Mouse (Mus musculus) cerebellum, adult 18-20 months (tissue): ENCODE results near the gene Pole4.
"Not testable (repeated sequence)": the region's sequence is repeated elsewhere in the genome, so short reads cannot be mapped to it uniquely, and the experiment has no call there.

ENCODE experiments used
- DNase-seq, 2 experiments: peaks; one replicate each; pipeline ENCODE4 v3.0.0; 2021

Gene Pole4

DNA sequence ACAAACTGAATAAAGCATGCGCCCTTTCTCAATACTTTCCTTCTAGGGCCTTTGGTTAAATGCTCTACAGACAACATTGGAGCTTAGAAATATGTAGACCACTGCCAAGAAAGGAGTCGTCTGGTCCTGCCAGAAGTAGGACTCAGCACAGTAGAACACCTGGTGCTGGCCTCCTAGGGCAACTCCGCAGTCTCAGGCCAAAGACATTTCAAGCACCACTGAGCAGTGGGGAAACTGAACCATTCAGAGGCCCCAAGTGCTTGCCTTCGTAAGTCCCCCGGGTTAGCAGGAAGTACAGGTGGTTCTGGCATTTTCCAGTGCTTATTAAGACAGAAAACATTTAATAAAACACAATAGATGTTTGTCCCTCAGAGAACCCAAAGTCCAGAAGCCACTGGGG, 9.7 kb upstream of the Pole4 start:
- no peak for DNase-seq

DNA sequence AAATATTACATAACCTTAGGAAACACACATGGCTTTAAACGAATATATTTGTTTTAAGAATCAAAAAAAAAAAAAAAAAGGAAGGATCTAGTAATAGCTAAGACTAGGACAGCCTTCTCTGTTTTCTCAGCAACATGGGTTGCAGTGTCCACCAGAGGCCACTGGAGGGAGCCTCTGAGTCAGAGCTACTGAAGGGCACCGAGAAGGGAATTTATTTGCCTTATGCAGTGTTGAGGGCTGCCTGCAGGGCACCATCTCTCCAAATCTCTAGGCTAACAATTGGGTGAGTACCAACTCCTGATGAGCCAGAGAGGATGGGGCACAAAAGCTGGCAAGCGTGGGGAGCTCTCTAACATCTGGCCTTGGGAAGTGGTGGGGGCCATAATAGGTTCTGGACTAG, 9.1 kb upstream of the Pole4 start:
- peak; percentile 62 to 69 for DNase-seq

GRCm38 (mm10) chr6:82707742-82708141, 2.6 kb upstream of the Pole4 start:
- no peak for DNase-seq

DNA sequence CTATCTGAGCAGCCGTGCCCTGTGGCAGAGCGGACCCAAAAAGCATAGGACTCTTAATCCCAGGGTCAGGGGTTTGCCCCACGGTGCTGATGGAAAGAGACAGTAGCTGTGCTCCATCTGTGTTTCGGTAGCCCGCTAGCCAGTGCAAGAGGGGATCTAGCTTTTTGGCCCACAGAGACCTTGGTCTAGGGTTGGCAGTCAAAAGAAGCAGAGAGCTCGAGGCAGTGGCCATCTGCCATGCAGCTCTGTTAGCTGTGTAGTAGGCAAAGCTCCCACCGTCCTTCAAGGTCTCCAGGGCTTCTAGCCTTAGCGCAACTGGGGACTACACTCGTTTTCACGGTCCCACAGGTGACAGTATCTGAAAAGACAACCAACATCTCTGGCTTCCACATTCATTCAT, 2.1 kb upstream of the Pole4 start:
- DNase-seq, result no peak

- DNase-seq, result no peak
These were observed 1.5 kb downstream of the Pole4 start for GRCm38 (mm10) chr6:82703710-82704109.

GRCm38 (mm10) chr6:82702593-82703017, 2.6 kb downstream of the Pole4 start:
- DNase-seq, result peak; percentile 81 to 88

GRCm38 (mm10) chr6:82701296-82701695, 3.9 kb downstream of the Pole4 start:
- no peak for DNase-seq

GRCm38 (mm10) chr6:82699831-82700230, 5.3 kb downstream of the Pole4 start:
- no peak for DNase-seq

- DNase-seq, result no peak
These were observed 8.4 kb downstream of the Pole4 start for GRCm38 (mm10) chr6:82696736-82697135.

DNA sequence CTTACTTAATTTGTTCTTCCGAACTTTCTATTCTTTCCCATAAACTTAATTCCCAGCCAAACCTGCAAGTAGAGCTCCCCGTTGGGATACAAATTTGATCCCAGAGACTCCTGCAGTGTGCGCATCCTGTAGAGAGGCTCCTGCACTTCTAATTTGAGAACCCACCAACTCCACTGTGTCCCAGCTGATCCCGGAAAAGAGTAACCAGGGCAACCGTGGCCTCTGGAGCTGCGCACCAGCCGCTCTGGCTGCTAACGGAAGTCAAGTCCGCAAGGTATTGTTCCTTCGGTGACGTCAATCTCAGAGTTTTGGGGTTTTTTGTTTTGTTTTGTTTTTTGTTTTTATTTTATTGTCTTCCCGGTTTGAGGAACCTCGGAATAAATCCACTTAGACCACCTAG, 10.5 kb downstream of the Pole4 start:
- DNase-seq, result no peak

- no peak for DNase-seq
These were observed 15.7 kb downstream of the Pole4 start for GRCm38 (mm10) chr6:82689474-82689873.

GRCm38 (mm10) chr6:82688586-82688985, 16.6 kb downstream of the Pole4 start:
- not testable (repeated sequence) for DNase-seq

DNA sequence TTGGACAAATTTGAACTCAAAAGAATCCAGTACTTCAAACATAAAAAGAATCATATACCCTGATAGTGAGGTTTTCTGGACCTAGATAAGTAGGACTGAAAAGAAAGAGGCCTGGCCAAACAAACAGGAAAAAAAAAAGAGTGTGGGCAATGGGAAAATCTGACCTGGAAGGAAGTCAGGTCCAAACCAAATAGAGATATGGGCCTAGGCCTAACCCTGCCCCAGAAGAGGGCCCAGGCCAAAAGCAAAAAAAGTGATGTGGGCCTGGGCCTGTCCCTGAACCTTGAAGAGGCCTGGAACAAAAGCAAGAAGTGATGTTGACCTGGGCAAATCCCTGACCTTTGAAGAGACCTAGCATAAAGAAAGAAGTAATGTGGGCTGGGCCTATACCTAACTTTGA, 21.0 kb downstream of the Pole4 start:
- DNase-seq, result no peak

- DNase-seq, result not testable (repeated sequence)
These were observed 25.9 kb downstream of the Pole4 start for GRCm38 (mm10) chr6:82679286-82679685.

DNA sequence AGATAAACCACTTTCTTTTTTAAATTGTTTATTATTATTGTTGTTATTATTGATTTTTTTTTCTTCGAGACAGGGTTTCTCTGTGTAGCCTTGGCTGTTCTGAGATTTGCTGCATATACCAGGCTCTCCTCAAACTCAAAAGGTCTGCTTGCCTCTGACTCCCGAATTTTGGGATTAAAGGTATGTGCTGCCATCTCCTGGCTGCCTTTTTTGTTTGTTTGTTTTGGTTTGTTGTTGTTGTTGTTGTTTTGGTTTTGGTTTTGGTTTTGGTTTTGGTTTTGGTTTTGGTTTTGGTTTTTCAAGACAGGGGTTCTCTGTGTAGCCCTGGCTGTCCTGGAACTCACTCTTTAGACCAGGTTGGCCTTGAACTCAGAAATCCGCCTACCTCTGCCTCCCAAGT, 27.5 kb downstream of the Pole4 start:
- not testable (repeated sequence) for DNase-seq

GRCm38 (mm10) chr6:82666480-82666879, 38.7 kb downstream of the Pole4 start:
- no peak for DNase-seq

DNA sequence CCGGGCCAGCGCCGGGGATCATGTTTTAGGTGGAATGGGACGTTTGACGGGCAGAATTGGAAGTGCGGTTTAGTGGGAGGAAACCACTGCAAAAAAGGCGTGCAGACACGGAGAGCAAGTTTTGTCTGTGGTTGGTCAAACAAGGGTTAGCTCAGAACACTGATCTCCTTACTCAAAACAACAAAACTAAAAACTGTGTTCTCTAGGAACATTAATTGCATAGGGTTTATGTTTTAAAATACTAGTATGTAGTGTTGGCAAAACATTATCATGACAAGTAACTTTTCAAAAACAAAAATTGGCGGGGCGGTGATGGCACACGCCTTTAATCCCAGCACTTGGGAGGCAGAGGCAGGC, 52.0 kb downstream of the Pole4 start:
- peak in 1 of 2 experiments; percentile 6 for DNase-seq

GRCm38 (mm10) chr6:82652521-82653168, 52.5 kb downstream of the Pole4 start:
- DNase-seq, result peak; percentile 88 to 91

GRCm38 (mm10) chr6:82649096-82649495, 56.1 kb downstream of the Pole4 start:
- DNase-seq, result no peak

- DNase-seq, result no peak
These were observed 57.1 kb downstream of the Pole4 start for GRCm38 (mm10) chr6:82647940-82648655.

DNA sequence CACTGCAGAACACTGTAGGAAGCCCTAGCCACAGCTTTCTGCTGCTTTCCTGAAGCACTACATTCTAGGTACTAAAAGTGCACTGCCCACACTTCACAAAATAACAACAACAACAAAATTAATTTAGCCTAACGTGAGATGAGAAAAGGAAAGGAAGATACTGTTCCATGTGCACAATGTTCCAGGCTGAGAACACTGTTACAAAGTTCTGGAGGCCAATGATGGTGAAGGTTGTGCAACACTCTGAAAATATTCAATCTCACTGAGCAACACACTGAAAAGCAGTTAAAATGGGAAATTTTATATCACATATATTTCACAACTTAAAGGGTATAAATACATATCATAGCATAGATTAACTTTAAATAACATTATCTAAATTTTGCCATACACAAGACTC, 58.2 kb downstream of the Pole4 start:
- DNase-seq, result no peak

DNA sequence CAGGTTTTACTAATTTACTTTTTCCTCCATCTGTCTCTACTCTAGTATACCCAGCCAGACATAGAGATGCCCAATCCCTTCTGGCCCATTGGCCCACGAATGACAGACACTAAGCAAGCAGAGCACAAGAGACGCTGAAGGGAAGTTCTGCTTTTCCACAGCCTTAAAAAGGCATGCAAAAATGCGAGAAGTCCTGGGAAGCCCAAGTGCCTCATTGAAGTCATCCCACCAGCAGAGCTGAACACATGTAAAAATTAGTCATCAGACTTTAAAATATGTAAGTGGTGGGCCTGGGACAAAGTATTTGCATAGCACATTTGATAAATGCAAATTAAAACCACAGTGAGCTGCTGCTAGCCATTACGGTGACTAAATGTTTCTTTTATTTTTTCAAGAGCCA, 65.1 kb downstream of the Pole4 start:
- no peak for DNase-seq

DNA sequence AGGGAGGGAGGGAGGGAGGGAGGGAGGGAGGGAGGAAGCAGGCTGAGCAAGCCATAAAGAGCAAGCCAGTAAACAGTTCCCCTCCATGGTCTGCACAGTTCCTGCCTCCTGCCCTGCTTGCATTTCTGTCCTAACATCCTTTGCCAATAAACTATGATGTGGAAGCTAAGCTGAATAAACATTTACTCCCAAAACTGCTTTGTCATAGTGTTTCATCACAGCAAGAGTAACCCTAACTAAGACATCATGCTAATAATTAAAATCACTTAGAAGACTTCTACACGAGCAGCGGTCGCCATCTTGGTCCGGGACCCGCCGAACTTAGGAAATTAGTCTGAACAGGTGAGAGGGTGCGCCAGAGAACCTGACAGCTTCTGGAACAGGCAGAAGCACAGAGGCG, 79.8 kb downstream of the Pole4 start:
- DNase-seq, result not testable (repeated sequence)

DNA sequence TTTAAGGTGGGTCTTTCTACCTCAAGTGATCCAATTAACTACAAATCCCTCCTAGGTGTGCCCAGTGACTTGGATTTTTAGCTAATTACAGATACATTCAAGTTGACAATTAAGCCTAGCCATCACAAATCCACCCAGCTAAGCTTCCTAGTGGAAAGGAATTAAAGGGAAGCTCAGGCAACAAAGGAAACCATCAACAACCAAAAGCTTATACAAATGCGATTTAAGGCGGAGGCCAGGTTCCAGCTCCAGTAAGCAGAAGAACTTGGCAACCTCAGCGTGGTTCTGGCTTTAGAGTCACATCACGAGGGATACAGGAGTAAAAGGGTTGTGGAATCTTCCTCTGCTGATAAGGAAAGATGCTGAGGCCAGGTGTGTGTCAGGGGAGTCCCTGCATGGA, 92.0 kb downstream of the Pole4 start:
- no peak for DNase-seq

- no peak for DNase-seq
These were observed 94.1 kb downstream of the Pole4 start for GRCm38 (mm10) chr6:82611049-82611448.
